Mouse (Mus musculus): ENCODE measurements around the gene Tln1. TPM values are rescaled to one million over a fixed set of nuclear protein-coding genes. Genes with fewer than 3 reads are reported as not detected.
A peak's percentile ranks its signal among the peaks of the same experiment; 100 is the strongest.

Gene Tln1
- total and polyA plus RNA-seq, 2 experiments = 38.6 to 42.8 TPM

DNA sequence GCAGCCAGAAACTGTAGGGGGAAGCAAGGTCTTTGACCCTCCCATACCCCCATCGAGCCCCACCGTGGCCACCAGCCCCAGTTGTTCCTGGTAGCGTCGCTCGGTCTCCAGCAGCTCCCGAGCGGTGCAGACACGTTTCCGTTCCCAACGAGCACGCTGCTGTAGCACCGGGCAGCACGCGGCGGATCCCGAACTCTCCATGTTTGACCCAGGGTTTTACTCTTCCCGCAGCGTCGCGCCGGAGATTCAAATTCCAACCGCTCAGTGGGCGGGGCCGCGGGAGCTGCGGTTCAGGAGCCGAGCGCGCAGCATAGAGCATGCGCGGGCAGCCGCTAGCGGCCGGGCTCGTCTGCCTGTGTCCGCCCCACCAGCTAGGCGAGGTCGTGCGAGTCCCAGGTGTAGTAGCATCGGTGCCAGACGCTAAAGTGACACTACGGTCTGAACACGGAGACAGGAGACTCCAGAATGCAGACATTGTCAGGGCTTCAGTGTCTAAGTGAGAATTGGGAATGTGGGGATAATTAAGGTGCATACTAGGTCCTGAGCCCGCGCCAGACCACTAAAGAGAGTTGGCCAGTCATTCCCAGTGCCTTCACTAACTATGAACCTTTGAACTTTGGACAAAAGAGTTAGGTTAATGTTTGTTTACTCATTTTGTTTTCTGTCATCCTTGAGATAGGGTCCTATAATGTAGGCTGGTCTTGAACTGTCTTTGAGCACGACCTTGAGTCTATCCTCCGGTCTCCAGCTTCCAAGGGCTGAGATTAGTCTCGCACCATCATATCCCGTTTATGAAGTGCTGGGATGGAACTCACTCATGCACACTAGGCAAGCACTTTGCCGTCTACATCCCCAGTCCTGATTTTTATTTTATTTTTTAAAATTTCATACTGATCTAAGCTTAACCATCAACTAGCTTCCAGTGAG is 62.8 kb downstream of the Tln1 start, which contains the start of gene Arhgef39:
TSS of gene Arhgef39 (minus strand) at position 289 of the 927 bp plus-strand sequence.
- no peak within 1 kb of the TSS for H3K27ac ChIP-seq (replicated peaks; ENCODE audit: insufficient read depth, low read depth, low read length)
- peak; percentile 73 for DNase-seq (ENCODE audit: extremely low read depth, low read depth, low spot score)
- H3K4me1 ChIP-seq (ENCODE audit: control insufficient read depth, insufficient read depth, low read length) = peaks cover 5% of the 10 kb centered on the region
- no peaks in the 10 kb centered on the region for H3K36me3 ChIP-seq (ENCODE audit: control insufficient read depth, insufficient read depth, low read length)
- no peaks in the 10 kb centered on the region for H3K27me3 ChIP-seq (ENCODE audit: control insufficient read depth, insufficient read depth, low read length)
- H3K79me2 ChIP-seq (ENCODE audit: control insufficient read depth, insufficient read depth, low read length) = no peaks in the 10 kb centered on the region
- H3K9ac ChIP-seq (ENCODE audit: low read depth, low read length) = peak within 1 kb of the TSS; percentile 16
- WGBS = 6% methylated on average over 50 of the region's 50 CpGs
- TF ChIP-seq POLR2A (IDR thresholded peaks at IDR 0.05; ENCODE audit: extremely low read depth, insufficient read depth, low read length) (no peak), CTCF (IDR thresholded peaks at IDR 0.05; ENCODE audit: low read depth, low read length) (no peak)
- H3K4me3 ChIP-seq (ENCODE audit: insufficient read depth, low read depth, low read length) = peak within 1 kb of the TSS; percentile 41

DNA sequence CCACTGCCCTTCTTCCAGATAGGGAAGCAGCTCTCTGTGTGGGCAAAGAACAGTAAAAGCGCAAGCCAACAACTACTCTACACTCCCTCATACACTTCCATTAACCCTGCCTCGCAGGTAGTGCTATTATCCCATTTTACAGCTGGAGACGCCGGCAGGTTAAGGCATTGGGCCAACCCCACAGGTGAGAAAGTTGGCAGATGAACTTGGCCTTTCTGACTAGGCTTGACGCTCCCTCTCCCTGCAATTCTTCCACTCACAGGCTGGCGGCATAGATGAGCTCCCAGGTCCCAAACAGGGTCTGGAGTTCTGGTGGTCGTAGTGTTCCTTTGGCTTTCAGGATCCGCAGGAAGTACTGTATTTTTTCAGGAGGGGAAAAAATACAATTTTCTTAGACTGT is 63.5 kb downstream of the Tln1 start:
- Histone ChIP-seq H3K79me2 (ENCODE audit: control insufficient read depth, insufficient read depth, low read length) (no peaks in the 10 kb centered on the region), H3K27me3 (ENCODE audit: control insufficient read depth, insufficient read depth, low read length) (no peaks in the 10 kb centered on the region), H3K36me3 (ENCODE audit: control insufficient read depth, insufficient read depth, low read length) (no peaks in the 10 kb centered on the region), H3K4me3 (ENCODE audit: insufficient read depth, low read depth, low read length) (no peak overlapping the region), H3K4me1 (ENCODE audit: control insufficient read depth, insufficient read depth, low read length) (peaks cover 9% of the 10 kb centered on the region), H3K27ac (replicated peaks; ENCODE audit: insufficient read depth, low read depth, low read length) (no peak overlapping the region), H3K9ac (ENCODE audit: low read depth, low read length) (no peak overlapping the region)
- TF ChIP-seq CTCF (IDR thresholded peaks at IDR 0.05; ENCODE audit: low read depth, low read length) (peak; percentile 54), POLR2A (IDR thresholded peaks at IDR 0.05; ENCODE audit: extremely low read depth, insufficient read depth, low read length) (no peak)
- 13% methylated on average over 8 of the region's 8 CpGs for WGBS
- DNase-seq (ENCODE audit: extremely low read depth, low read depth, low spot score) = peak; percentile 51

DNA sequence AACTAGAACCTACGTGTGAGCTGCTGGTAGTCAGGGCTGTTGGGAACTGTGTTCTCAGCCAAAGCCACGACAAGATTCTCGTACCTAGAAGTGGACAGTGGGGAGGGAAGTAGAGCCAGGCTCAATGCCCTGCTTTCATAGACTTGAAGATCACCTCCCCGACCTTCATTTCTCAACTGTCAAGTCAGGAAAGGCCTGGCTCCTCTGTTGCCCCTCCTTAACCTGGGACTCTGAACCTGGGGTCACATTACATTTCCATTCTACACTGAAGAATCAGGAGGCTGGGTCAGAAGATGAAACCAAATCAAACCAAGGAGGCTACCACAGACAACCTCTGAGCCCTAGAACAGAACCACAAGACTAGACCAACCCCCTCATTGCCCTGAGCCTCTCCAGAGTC is 64.5 kb downstream of the Tln1 start:
- Histone ChIP-seq H3K79me2 (ENCODE audit: control insufficient read depth, insufficient read depth, low read length) (no peaks in the 10 kb centered on the region), H3K4me3 (ENCODE audit: insufficient read depth, low read depth, low read length) (no peak overlapping the region), H3K27ac (replicated peaks; ENCODE audit: insufficient read depth, low read depth, low read length) (no peak overlapping the region), H3K27me3 (ENCODE audit: control insufficient read depth, insufficient read depth, low read length) (no peaks in the 10 kb centered on the region), H3K4me1 (ENCODE audit: control insufficient read depth, insufficient read depth, low read length) (peaks cover 10% of the 10 kb centered on the region), H3K9ac (ENCODE audit: low read depth, low read length) (no peak overlapping the region), H3K36me3 (ENCODE audit: control insufficient read depth, insufficient read depth, low read length) (no peaks in the 10 kb centered on the region)
- 81% methylated on average over 4 of the region's 4 CpGs for WGBS
- no peak for DNase-seq (ENCODE audit: extremely low read depth, low read depth, low spot score)
- no peak for TF ChIP-seq POLR2A (IDR thresholded peaks at IDR 0.05; ENCODE audit: extremely low read depth, insufficient read depth, low read length)
- TF ChIP-seq CTCF (IDR thresholded peaks at IDR 0.05; ENCODE audit: low read depth, low read length) = no peak

DNA sequence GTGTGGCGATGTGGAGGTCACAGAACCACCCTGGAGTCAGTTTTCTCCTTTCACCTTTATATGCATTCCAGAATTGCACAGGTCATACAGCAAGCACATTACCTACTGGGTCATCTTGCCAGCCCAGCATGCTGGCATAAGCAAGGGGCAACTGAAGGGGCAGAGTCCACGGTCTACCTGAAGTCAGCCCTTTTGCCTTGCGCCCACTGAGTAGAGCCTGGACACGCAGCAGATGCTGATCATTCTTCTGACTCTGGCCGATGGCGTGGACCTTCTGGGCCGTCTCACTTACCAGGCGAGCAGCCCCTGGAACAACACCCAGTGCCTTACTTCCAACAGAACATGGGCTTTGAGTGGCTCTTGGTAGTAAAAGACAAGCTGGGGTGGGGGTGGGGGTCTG is 65.1 kb downstream of the Tln1 start:
- H3K79me2 ChIP-seq (ENCODE audit: control insufficient read depth, insufficient read depth, low read length) = no peaks in the 10 kb centered on the region
- H3K4me3 ChIP-seq (ENCODE audit: insufficient read depth, low read depth, low read length) = no peak overlapping the region

DNA sequence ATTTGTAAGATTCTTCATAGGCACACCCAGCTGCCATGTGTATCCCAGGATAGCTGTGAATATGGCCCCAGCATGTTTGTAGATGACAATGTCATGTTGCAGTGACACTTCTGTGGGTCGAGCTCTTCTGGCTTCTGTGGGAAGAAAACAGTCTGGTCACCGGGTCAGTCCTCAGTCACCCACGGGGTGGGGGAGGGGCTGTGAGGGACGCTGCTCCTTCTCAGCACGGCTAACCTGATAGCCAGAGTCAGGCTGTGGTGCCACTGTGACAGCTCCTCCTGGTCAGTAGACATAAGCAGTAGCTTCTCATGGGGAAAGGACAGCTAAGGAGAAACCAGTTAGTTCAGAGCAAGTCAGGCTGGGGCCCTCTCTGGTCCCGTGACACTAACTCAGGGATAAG is 65.9 kb downstream of the Tln1 start:
- H3K4me3 ChIP-seq (ENCODE audit: insufficient read depth, low read depth, low read length) = no peak overlapping the region
- no peak for DNase-seq (ENCODE audit: extremely low read depth, low read depth, low spot score)
- H3K36me3 ChIP-seq (ENCODE audit: control insufficient read depth, insufficient read depth, low read length) = no peaks in the 10 kb centered on the region
- no peaks in the 10 kb centered on the region for H3K27me3 ChIP-seq (ENCODE audit: control insufficient read depth, insufficient read depth, low read length)
- H3K9ac ChIP-seq (ENCODE audit: low read depth, low read length) = no peak overlapping the region
- H3K79me2 ChIP-seq (ENCODE audit: control insufficient read depth, insufficient read depth, low read length) = no peaks in the 10 kb centered on the region
- H3K27ac ChIP-seq (replicated peaks; ENCODE audit: insufficient read depth, low read depth, low read length) = no peak overlapping the region
- H3K4me1 ChIP-seq (ENCODE audit: control insufficient read depth, insufficient read depth, low read length) = peaks cover 10% of the 10 kb centered on the region
- TF ChIP-seq CTCF (IDR thresholded peaks at IDR 0.05; ENCODE audit: low read depth, low read length) = no peak
- TF ChIP-seq POLR2A (IDR thresholded peaks at IDR 0.05; ENCODE audit: extremely low read depth, insufficient read depth, low read length) = no peak
- 75% methylated on average over 6 of the region's 6 CpGs for WGBS

More for the DNA sequence above, 65.1 kb downstream of the Tln1 start:
- H3K27ac ChIP-seq (replicated peaks; ENCODE audit: insufficient read depth, low read depth, low read length) = no peak overlapping the region
- H3K36me3 ChIP-seq (ENCODE audit: control insufficient read depth, insufficient read depth, low read length) = no peaks in the 10 kb centered on the region
- no peaks in the 10 kb centered on the region for H3K27me3 ChIP-seq (ENCODE audit: control insufficient read depth, insufficient read depth, low read length)
- WGBS = 95% methylated on average over 8 of the region's 8 CpGs
- peaks cover 10% of the 10 kb centered on the region for H3K4me1 ChIP-seq (ENCODE audit: control insufficient read depth, insufficient read depth, low read length)
- peak; percentile 50 for DNase-seq (ENCODE audit: extremely low read depth, low read depth, low spot score)
- H3K9ac ChIP-seq (ENCODE audit: low read depth, low read length) = no peak overlapping the region
- TF ChIP-seq POLR2A (IDR thresholded peaks at IDR 0.05; ENCODE audit: extremely low read depth, insufficient read depth, low read length) (no peak), CTCF (IDR thresholded peaks at IDR 0.05; ENCODE audit: low read depth, low read length) (no peak)

DNA sequence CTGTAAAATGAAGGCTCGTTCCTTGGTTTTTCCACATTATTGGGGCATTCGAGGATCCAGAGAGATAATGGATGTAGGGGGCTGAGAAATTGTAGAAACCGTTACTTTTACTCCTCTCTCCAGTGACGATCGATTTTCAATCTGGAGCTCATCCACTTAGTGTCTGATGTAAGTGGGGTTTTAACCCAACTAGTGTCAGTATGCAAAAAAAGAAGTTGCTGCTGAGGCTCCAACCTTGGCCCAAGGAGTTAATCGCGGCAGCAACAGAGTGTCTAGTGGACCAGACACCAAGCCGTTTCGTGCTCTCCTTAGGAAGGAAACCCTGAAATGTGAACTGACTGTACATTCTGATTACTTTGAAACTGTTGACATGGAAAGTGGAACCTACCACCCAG is 68.6 kb downstream of the Tln1 start:
- under 1% methylated on average over 9 of the region's 9 CpGs for WGBS
- DNase-seq (ENCODE audit: extremely low read depth, low read depth, low spot score) = peak; percentile 61

More for the DNA sequence above, 68.6 kb downstream of the Tln1 start:
- Histone ChIP-seq H3K79me2 (ENCODE audit: control insufficient read depth, insufficient read depth, low read length) (no peaks in the 10 kb centered on the region), H3K4me1 (ENCODE audit: control insufficient read depth, insufficient read depth, low read length) (peaks cover 5% of the 10 kb centered on the region), H3K36me3 (ENCODE audit: control insufficient read depth, insufficient read depth, low read length) (no peaks in the 10 kb centered on the region), H3K27me3 (ENCODE audit: control insufficient read depth, insufficient read depth, low read length) (no peaks in the 10 kb centered on the region), H3K9ac (ENCODE audit: low read depth, low read length) (peak overlapping the region; percentile 90), H3K27ac (replicated peaks; ENCODE audit: insufficient read depth, low read depth, low read length) (peak overlapping the region; percentile 75), H3K4me3 (ENCODE audit: insufficient read depth, low read depth, low read length) (peak overlapping the region; percentile 86)
- TF ChIP-seq POLR2A (IDR thresholded peaks at IDR 0.05; ENCODE audit: extremely low read depth, insufficient read depth, low read length) (no peak), CTCF (IDR thresholded peaks at IDR 0.05; ENCODE audit: low read depth, low read length) (no peak)
